Mouse (Mus musculus) heart, embryonic 12.5 days (tissue): ENCODE results near the gene Mapkap1. TPM values are rescaled to one million over a fixed set of nuclear protein-coding genes. Genes with fewer than 3 reads are reported as not detected.
A peak's percentile ranks its signal among the peaks of the same experiment; 100 is the strongest.

Experiments used
- ATAC-seq: fragments of 200-750 bp; cut with Nextera tagmentation; 2 replicates; pipeline ENCODE4 v1.8.0; 2017; ENCODE audit warnings: moderate TSS enrichment, moderate library complexity; ENCODE audit not compliant: insufficient number of reproducible peaks, low FRiP score
- H3K27ac ChIP-seq: fragments of 300-500 bp; sonication (generic); 2 replicates; pipeline ENCODE4 v1.5.1; 2016; ENCODE audit warnings: mild to moderate bottlenecking, moderate library complexity; ENCODE audit not compliant: poor library complexity, severe bottlenecking
- H3K27me3 ChIP-seq: fragments of 300-500 bp; sonication (generic); replicated peaks from 2 replicates; pipeline ENCODE4 v1.6.1; 2016; ENCODE audit warnings: mild to moderate bottlenecking, moderate library complexity
- H3K36me3 ChIP-seq: fragments of 300-500 bp; sonication (generic); 2 replicates; pipeline ENCODE4 v1.6.1; 2016; ENCODE audit warnings: mild to moderate bottlenecking, moderate library complexity
- H3K4me1 ChIP-seq: fragments of 300-500 bp; sonication (generic); replicated peaks from 2 replicates; pipeline ENCODE4 v1.6.1; 2016; ENCODE audit warnings: mild to moderate bottlenecking
- H3K4me2 ChIP-seq: fragments of 300-500 bp; sonication (generic); 2 replicates; pipeline ENCODE4 v1.6.1; 2016; ENCODE audit warnings: mild to moderate bottlenecking, moderate library complexity
- H3K4me3 ChIP-seq: fragments of 300-500 bp; sonication (generic); 2 replicates; pipeline ENCODE4 v1.5.1; 2016; ENCODE audit warnings: mild to moderate bottlenecking
- H3K9ac ChIP-seq: fragments of 300-500 bp; sonication (generic); 2 replicates; pipeline ENCODE4 v1.6.1; 2016; ENCODE audit warnings: mild to moderate bottlenecking, moderate library complexity
- H3K9me3 ChIP-seq: fragments of 300-500 bp; sonication (generic); replicated peaks from 2 replicates; pipeline ENCODE4 v1.6.1; 2016; ENCODE audit warnings: mild to moderate bottlenecking, moderate library complexity
- WGBS: fragments of 180-500 bp; shearing (Covaris S2); methylation state at CpG from one replicate; pipeline ENCODE4 v1.1.7; 2016; 5-methylcytosine and 5-hydroxymethylcytosine counted together
- polyA plus RNA-seq: library from polyadenylated mRNA; unstranded; fragments of >200 nt; fragmentation: Nextera tagmentation; extraction: Ambion mirVana; gene quantifications from 2 replicates; pipeline ENCODE4 v1.2.1, GENCODE M21; 2016

The Mapkap1 gene
- polyA plus RNA-seq, 1 experiment from 2014 or later: 63.4 TPM

DNA sequence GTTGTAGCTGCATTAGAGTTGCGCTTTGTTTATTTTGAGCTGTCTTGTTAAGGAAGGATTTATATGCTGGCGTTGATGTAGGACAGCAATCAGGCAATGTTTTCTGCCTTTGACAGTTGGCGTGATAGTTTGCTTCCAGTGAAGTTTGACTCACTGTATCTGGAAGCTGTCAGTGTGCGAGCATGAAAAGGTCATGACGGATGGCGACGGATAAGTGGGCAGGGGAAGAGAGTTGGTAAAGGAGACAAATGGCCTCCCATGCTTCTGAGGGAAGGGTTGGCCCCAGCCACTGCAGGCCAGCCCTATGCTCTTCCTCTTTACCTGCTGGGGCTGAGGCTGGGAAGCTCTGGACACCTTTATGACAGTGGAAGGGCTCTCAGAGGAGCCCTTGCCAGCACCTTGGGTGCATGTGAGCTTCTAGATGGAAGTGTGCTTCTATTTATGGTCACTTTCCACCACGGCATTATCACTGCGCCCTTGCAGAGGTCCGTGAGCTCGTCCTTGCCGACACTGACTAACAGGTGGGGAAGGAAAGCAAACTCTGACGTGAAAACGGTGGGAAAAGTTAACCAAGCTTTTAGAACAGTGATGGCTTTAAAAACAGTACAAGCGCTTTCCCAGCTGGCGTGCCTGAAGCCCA lies 185.3 kb downstream of the Mapkap1 start:
- 22% methylated on average over 16 of the region's 16 CpGs for WGBS
- peaks cover 42% of the 10 kb centered on the region for H3K4me1 ChIP-seq

GRCm38 (mm10) chr2:34592361-34592960 lies 185.9 kb downstream of the Mapkap1 start:
- Histone ChIP-seq H3K27ac (peak overlapping the region; percentile 97), H3K9ac (0 out of 2 replicates have a peak overlapping the region, but pooled peaks have one; percentile 16), H3K4me2 (peak overlapping the region; percentile 57)

More for the DNA sequence above, 185.3 kb downstream of the Mapkap1 start:
- H3K27ac ChIP-seq: peak overlapping the region; percentile 97
- H3K4me3 ChIP-seq: no peak overlapping the region
- ATAC-seq: peak; percentile 51; the same call in 1 of the 2 replicates
- peak overlapping the region; percentile 57 for H3K4me2 ChIP-seq
- no peaks in the 10 kb centered on the region for H3K27me3 ChIP-seq
- 0 out of 2 replicates have a peak overlapping the region, but pooled peaks have one; percentile 16 for H3K9ac ChIP-seq
- H3K9me3 ChIP-seq: no peaks in the 10 kb centered on the region
- H3K36me3 ChIP-seq: no peaks in the 10 kb centered on the region

DNA sequence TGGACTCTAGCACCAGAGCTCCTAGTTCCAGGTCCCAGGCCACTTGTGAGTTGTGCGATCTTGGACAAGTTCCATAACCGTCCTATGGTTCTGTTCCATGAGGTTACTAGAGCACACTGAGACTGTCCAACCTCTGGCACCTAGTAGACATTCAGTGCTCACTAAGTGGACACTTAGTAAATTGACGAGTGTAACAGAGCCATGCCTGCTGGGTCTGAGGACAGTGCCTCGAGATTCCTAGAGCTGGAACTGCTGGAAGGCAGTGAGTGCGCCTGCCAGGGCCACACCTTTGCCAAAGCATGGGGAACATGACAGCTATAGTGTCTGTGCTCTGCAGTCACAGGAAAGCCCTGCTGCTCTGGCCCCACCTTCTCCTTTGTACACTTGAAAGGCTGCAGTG lies 187.4 kb downstream of the Mapkap1 start:
- WGBS: 69% methylated on average over 5 of the region's 5 CpGs
- H3K27me3 ChIP-seq: no peaks in the 10 kb centered on the region
- no peak for ATAC-seq
- H3K4me3 ChIP-seq: no peak overlapping the region
- peaks cover 39% of the 10 kb centered on the region for H3K4me1 ChIP-seq
- H3K36me3 ChIP-seq: peaks cover 6% of the 10 kb centered on the region
- no peak overlapping the region for H3K4me2 ChIP-seq
- H3K27ac ChIP-seq: peak overlapping the region; percentile 58
- no peaks in the 10 kb centered on the region for H3K9me3 ChIP-seq
- H3K9ac ChIP-seq: no peak overlapping the region

More at GRCm38 (mm10) chr2:34592361-34592960, 185.9 kb downstream of the Mapkap1 start:
- 32% methylated on average over 8 of the region's 8 CpGs for WGBS
- peaks cover 43% of the 10 kb centered on the region for H3K4me1 ChIP-seq
- no peaks in the 10 kb centered on the region for H3K9me3 ChIP-seq
- H3K4me3 ChIP-seq: no peak overlapping the region
- peak; percentile 61; the same call in 1 of the 2 replicates for ATAC-seq
- no peaks in the 10 kb centered on the region for H3K36me3 ChIP-seq
- H3K27me3 ChIP-seq: no peaks in the 10 kb centered on the region

DNA sequence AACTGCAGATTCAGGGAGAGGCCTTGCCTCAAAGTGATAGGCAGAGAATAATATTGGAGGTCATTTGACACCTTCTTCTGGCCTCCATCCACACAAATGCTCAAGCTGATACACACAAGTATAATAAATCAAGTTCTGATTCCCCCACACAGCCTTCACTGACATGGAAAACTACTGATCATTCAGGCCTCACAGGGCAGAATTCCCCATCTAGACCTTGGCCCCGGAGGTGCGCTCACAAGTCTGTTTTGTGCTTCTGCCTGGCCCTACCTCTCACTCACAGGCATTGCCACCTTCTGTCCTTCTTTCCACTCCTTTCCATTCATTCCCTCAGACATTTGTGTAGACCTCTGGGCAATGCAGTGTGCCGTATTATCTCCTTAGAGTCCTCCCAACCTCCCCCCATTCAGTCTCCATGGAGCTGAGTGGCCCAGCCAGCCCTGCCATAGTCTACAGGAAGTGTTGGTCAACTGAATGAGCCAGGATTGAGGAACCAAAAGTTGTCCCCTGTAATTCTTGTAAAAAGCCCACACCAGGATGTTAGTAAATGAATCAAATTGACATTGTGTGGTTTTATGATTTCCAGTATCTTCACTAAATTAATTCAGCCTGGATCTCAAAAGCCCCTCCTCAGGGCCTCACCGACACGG lies 193.2 kb downstream of the Mapkap1 start:
- Histone ChIP-seq H3K9me3 (no peaks in the 10 kb centered on the region), H3K4me2 (no peak overlapping the region), H3K36me3 (peaks cover 13% of the 10 kb centered on the region), H3K27me3 (no peaks in the 10 kb centered on the region), H3K4me1 (peaks cover 41% of the 10 kb centered on the region), H3K9ac (no peak overlapping the region), H3K4me3 (no peak overlapping the region), H3K27ac (no peak overlapping the region)
- 73% methylated on average over 5 of the region's 5 CpGs for WGBS
- no peak for ATAC-seq

DNA sequence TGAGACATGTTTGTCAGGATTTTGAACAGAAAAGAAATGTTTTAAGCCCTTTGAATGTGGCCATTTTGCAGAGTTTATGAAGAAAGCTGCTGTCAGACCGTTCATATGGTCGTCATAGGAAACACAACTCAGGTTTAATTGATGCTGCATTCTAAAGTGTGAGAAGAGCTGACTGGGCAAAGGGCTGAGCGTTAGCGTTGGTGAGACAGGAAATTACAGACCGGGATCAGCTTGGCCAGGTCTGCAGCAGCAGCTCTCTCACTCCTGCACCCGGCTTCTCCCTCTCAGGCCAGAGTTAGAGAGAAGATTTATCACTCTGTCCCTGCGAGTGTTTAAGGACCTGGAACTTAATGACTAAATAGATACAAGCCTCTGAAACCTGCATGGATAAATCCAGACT lies 194.2 kb downstream of the Mapkap1 start:
- peaks cover 13% of the 10 kb centered on the region for H3K36me3 ChIP-seq
- H3K4me1 ChIP-seq: peaks cover 48% of the 10 kb centered on the region
- H3K27me3 ChIP-seq: no peaks in the 10 kb centered on the region
- no peak overlapping the region for H3K4me3 ChIP-seq
- ATAC-seq: no peak
- 25% methylated on average over 7 of the region's 7 CpGs for WGBS
- H3K9ac ChIP-seq: no peak overlapping the region
- no peak overlapping the region for H3K4me2 ChIP-seq
- H3K27ac ChIP-seq: peak overlapping the region; percentile 45; the same call in 1 of the 2 replicates
- H3K9me3 ChIP-seq: no peaks in the 10 kb centered on the region

DNA sequence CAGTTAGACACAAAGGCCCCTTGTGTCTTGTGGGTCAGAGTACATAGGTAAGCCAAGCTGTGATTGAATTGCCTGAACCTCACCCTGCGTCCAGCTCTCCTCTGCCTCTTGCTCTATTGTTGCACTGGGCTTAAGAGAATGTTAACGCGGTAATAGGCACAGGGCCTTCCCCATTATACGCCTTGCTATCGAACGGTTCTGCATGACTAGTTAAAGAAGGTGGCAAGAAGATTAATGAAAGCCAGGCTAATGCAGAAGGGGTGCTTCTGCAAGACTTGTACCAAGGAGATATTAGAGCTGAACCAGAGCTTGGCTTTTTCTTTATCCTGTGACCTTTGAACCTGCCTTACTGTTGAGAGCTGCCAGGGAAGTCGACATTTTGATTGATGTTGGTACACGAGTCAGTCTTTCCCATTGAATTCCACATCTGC lies 195.6 kb downstream of the Mapkap1 start:
- Histone ChIP-seq H3K4me1 (peaks cover 45% of the 10 kb centered on the region), H3K27ac (no peak overlapping the region), H3K9me3 (no peaks in the 10 kb centered on the region), H3K36me3 (peaks cover 21% of the 10 kb centered on the region), H3K27me3 (no peaks in the 10 kb centered on the region), H3K4me3 (no peak overlapping the region), H3K9ac (no peak overlapping the region), H3K4me2 (no peak overlapping the region)
- 45% methylated on average over 8 of the region's 8 CpGs for WGBS
- ATAC-seq: no peak

GRCm38 (mm10) chr2:34602896-34603295 lies 196.3 kb downstream of the Mapkap1 start:
- H3K27ac ChIP-seq: no peak overlapping the region
- peaks cover 21% of the 10 kb centered on the region for H3K36me3 ChIP-seq
- H3K4me3 ChIP-seq: no peak overlapping the region
- ATAC-seq: no peak
- no peaks in the 10 kb centered on the region for H3K27me3 ChIP-seq
- H3K9ac ChIP-seq: no peak overlapping the region
- WGBS: 77% methylated on average over 3 of the region's 3 CpGs
- H3K4me2 ChIP-seq: no peak overlapping the region
- H3K4me1 ChIP-seq: peaks cover 40% of the 10 kb centered on the region
- H3K9me3 ChIP-seq: no peaks in the 10 kb centered on the region

- Histone ChIP-seq H3K4me1 (peaks cover 39% of the 10 kb centered on the region), H3K36me3 (peaks cover 18% of the 10 kb centered on the region), H3K9ac (no peak overlapping the region), H3K4me2 (no peak overlapping the region), H3K9me3 (no peaks in the 10 kb centered on the region), H3K4me3 (no peak overlapping the region), H3K27ac (peak overlapping the region; percentile 61), H3K27me3 (no peaks in the 10 kb centered on the region)
- ATAC-seq: no peak
- WGBS: 50% methylated on average over 14 of the region's 14 CpGs
Measured at GRCm38 (mm10) chr2:34603653-34604214, 197.2 kb downstream of the Mapkap1 start.

DNA sequence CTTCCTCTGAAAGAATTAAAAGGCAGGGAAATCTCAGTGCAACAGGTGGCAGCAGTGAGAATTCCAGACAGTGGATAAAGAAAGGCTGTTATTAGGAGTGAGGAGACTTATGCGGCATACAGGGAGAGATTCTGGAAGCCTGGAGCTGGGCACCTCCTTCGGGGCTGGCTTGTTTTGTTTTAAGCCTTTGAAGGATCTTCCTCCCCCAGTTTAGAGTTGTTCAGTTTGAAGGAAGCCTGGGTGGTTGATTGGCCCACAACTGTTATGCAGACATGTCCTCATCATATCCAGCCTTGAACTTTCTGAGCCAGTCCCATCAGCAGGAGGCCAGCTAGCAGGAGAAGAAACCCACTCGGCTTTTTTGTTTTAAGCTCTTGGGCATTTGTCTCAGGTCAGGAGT lies 198.5 kb downstream of the Mapkap1 start:
- H3K4me2 ChIP-seq: no peak overlapping the region
- 0 out of 2 replicates have a peak, but pooled peaks cover 8% of the 10 kb centered on the region for H3K36me3 ChIP-seq
- no peak overlapping the region for H3K4me3 ChIP-seq
- no peak overlapping the region for H3K27ac ChIP-seq
- 0 out of 2 replicates have a peak overlapping the region, but pooled peaks have one; percentile 26 for H3K9ac ChIP-seq
- WGBS: 47% methylated on average over 3 of the region's 3 CpGs
- H3K27me3 ChIP-seq: no peaks in the 10 kb centered on the region
- no peak for ATAC-seq
- no peaks in the 10 kb centered on the region for H3K9me3 ChIP-seq
- H3K4me1 ChIP-seq: peaks cover 39% of the 10 kb centered on the region

DNA sequence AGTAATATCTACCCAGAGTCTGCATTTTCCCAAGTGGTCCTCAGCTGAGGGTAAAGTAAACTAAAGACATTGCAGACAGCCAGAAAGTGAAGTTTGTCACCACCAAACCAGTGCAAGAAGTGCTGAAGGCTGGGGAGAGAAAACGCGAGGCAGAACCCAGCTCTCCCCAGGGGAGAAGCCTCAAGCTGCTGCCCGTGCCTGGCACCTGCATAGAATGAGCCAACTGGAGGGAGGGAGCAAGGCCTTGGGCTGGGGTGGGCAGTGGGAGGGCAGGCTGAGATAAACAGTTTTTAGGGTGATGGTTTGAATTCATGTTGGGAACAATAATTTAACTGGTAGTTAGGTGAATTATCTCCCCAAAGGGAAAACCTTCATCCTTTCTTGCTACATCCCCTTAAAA lies 202.3 kb downstream of the Mapkap1 start:
- Histone ChIP-seq H3K27ac (peak overlapping the region; percentile 1; the same call in 1 of the 2 replicates), H3K4me2 (no peak overlapping the region), H3K27me3 (no peaks in the 10 kb centered on the region), H3K9ac (no peak overlapping the region), H3K4me3 (no peak overlapping the region), H3K9me3 (no peaks in the 10 kb centered on the region), H3K36me3 (0 out of 2 replicates have a peak, but pooled peaks cover 11% of the 10 kb centered on the region), H3K4me1 (peaks cover 16% of the 10 kb centered on the region)
- ATAC-seq: no peak
- 42% methylated on average over 3 of the region's 3 CpGs for WGBS

- H3K4me2 ChIP-seq: no peak overlapping the region
- no peak for ATAC-seq
- 71% methylated on average over 4 of the region's 4 CpGs for WGBS
Measured at GRCm38 (mm10) chr2:34609516-34609915, 202.9 kb downstream of the Mapkap1 start.

More at GRCm38 (mm10) chr2:34609516-34609915, 202.9 kb downstream of the Mapkap1 start:
- Histone ChIP-seq H3K4me3 (no peak overlapping the region), H3K27me3 (no peaks in the 10 kb centered on the region), H3K9me3 (no peaks in the 10 kb centered on the region), H3K9ac (no peak overlapping the region), H3K27ac (no peak overlapping the region), H3K4me1 (peaks cover 14% of the 10 kb centered on the region), H3K36me3 (peaks cover 16% of the 10 kb centered on the region; the same call in 1 of the 2 replicates)
